Mouse (Mus musculus) embryonic facial prominence, embryonic 11.5 days (tissue): ENCODE results near the gene Frem2. TPM values are rescaled to one million over a fixed set of nuclear protein-coding genes. Genes with fewer than 3 reads are reported as not detected.

Experiments
- ATAC-seq: fragments of 200-750 bp; cut with Nextera tagmentation; replicated peaks from 2 replicates; pipeline ENCODE4 v1.8.0; 2017; ENCODE audit warnings: low read depth; ENCODE audit not compliant: insufficient number of reproducible peaks, low FRiP score, low TSS enrichment
- DNase-seq: peaks from one replicate; pipeline ENCODE4 v3.0.0-alpha.2; 2015; ENCODE audit warnings: low spot score
- H3K27ac ChIP-seq: fragments of 300-500 bp; sonication (generic); replicated peaks from 2 replicates; pipeline ENCODE4 v1.5.1; 2014; ENCODE audit warnings: mild to moderate bottlenecking, low read depth, low read length, control low read depth
- H3K27me3 ChIP-seq: fragments of 300-500 bp; sonication (generic); 2 replicates; pipeline ENCODE4 v1.6.1; 2014; ENCODE audit warnings: mild to moderate bottlenecking, low read length, moderate library complexity, mixed read lengths; ENCODE audit not compliant: control insufficient read depth, insufficient read depth
- H3K36me3 ChIP-seq: fragments of 300-500 bp; sonication (generic); replicated peaks from 2 replicates; pipeline ENCODE4 v1.6.1; 2014; ENCODE audit warnings: low read depth, mild to moderate bottlenecking, low read length, moderate library complexity, mixed read lengths; ENCODE audit not compliant: control insufficient read depth, insufficient read depth
- H3K4me1 ChIP-seq: fragments of 300-500 bp; sonication (generic); 2 replicates; pipeline ENCODE4 v1.6.1; 2014; ENCODE audit warnings: low read length, mixed read lengths; ENCODE audit not compliant: control insufficient read depth, insufficient read depth
- H3K4me2 ChIP-seq: fragments of 300-500 bp; sonication (generic); 2 replicates; pipeline ENCODE4 v1.6.1; 2014; ENCODE audit warnings: low read depth, mild to moderate bottlenecking, control low read depth, low read length, moderate library complexity
- H3K4me3 ChIP-seq: fragments of 300-500 bp; sonication (generic); 2 replicates; pipeline ENCODE4 v1.5.1; 2014; ENCODE audit warnings: low read depth, low read length, control low read depth
- H3K9ac ChIP-seq: fragments of 300-500 bp; sonication (generic); replicated peaks from 2 replicates; pipeline ENCODE4 v1.6.1; 2014; ENCODE audit warnings: mild to moderate bottlenecking, control low read depth, low read length
- H3K9me3 ChIP-seq: fragments of 300-500 bp; sonication (generic); replicated peaks from 2 replicates; pipeline ENCODE4 v1.6.1; 2016; ENCODE audit warnings: mild to moderate bottlenecking, low read length, inconsistent platforms, mixed read lengths; ENCODE audit not compliant: control insufficient read depth
- WGBS: fragments of 180-500 bp; shearing (Covaris S2); extraction: QIAGEN DNeasy Blood & Tissue Kit; methylation state at CpG from one replicate; pipeline ENCODE4 v1.1.7; 2014; 5-methylcytosine and 5-hydroxymethylcytosine counted together
- polyA plus RNA-seq: library from polyadenylated mRNA; unstranded; fragments of >200 nt; fragmentation: Nextera tagmentation; extraction: Ambion mirVana; gene quantifications from 2 replicates; pipeline ENCODE4 v1.2.1, GENCODE M21; 2014

Frem2 gene
- polyA plus RNA-seq, 1 experiment from 2014 or later: 4.4 TPM

- Histone ChIP-seq H3K4me1 (no peaks in the 10 kb centered on the region; the same call in 1 of the 2 replicates), H3K36me3 (no peaks in the 10 kb centered on the region), H3K9ac (no peak overlapping the region), H3K27me3 (no peaks in the 10 kb centered on the region), H3K4me2 (no peak overlapping the region), H3K4me3 (no peak overlapping the region), H3K9me3 (no peaks in the 10 kb centered on the region), H3K27ac (no peak overlapping the region)
- DNase-seq (no peak), ATAC-seq (no peak)
- 61% methylated on average over 9 of the region's 9 CpGs for WGBS
Observed at GRCm38 (mm10) chr3:53486996-53487576, 170.1 kb downstream of the Frem2 start.

GRCm38 (mm10) chr3:53486561-53486960 lies 170.6 kb downstream of the Frem2 start:
- Histone ChIP-seq H3K9ac (no peak overlapping the region), H3K4me3 (no peak overlapping the region), H3K4me2 (no peak overlapping the region), H3K27me3 (no peaks in the 10 kb centered on the region), H3K27ac (no peak overlapping the region), H3K36me3 (no peaks in the 10 kb centered on the region), H3K9me3 (no peaks in the 10 kb centered on the region), H3K4me1 (no peaks in the 10 kb centered on the region; the same call in 1 of the 2 replicates)
- 64% methylated on average over 10 of the region's 10 CpGs for WGBS
- no peak for DNase-seq
- no peak for ATAC-seq

GRCm38 (mm10) chr3:53483414-53484059 lies 173.6 kb downstream of the Frem2 start:
- Histone ChIP-seq H3K4me2 (no peak overlapping the region), H3K27ac (no peak overlapping the region), H3K9ac (no peak overlapping the region), H3K4me3 (no peak overlapping the region), H3K9me3 (no peaks in the 10 kb centered on the region), H3K27me3 (no peaks in the 10 kb centered on the region), H3K4me1 (no peaks in the 10 kb centered on the region; the same call in 1 of the 2 replicates), H3K36me3 (peaks cover 7% of the 10 kb centered on the region)
- WGBS: 86% methylated on average over 8 of the region's 8 CpGs
- ATAC-seq (no peak), DNase-seq (no peak)

GRCm38 (mm10) chr3:53478419-53479046 lies 178.6 kb downstream of the Frem2 start:
- Histone ChIP-seq H3K9me3 (no peaks in the 10 kb centered on the region), H3K4me3 (no peak overlapping the region), H3K36me3 (peaks cover 7% of the 10 kb centered on the region), H3K4me2 (no peak overlapping the region), H3K27me3 (no peaks in the 10 kb centered on the region), H3K4me1 (no peaks in the 10 kb centered on the region), H3K27ac (no peak overlapping the region), H3K9ac (no peak overlapping the region)
- DNase-seq (no peak), ATAC-seq (0 out of 2 replicates have a peak, but pooled peaks have one; percentile 44)
- WGBS: 96% methylated on average over 30 of the region's 30 CpGs

GRCm38 (mm10) chr3:53477468-53477867 lies 179.7 kb downstream of the Frem2 start:
- 93% methylated on average over 17 of the region's 17 CpGs for WGBS
- ATAC-seq: no peak
- H3K4me1 ChIP-seq: no peaks in the 10 kb centered on the region
- no peaks in the 10 kb centered on the region for H3K9me3 ChIP-seq
- no peak overlapping the region for H3K4me2 ChIP-seq
- no peak overlapping the region for H3K9ac ChIP-seq
- no peak for DNase-seq
- no peak overlapping the region for H3K27ac ChIP-seq
- H3K36me3 ChIP-seq: peaks cover 12% of the 10 kb centered on the region
- H3K27me3 ChIP-seq: no peaks in the 10 kb centered on the region
- no peak overlapping the region for H3K4me3 ChIP-seq

GRCm38 (mm10) chr3:53475889-53476288 lies 181.3 kb downstream of the Frem2 start:
- ATAC-seq: no peak
- Histone ChIP-seq H3K4me3 (no peak overlapping the region), H3K36me3 (peaks cover 15% of the 10 kb centered on the region), H3K4me2 (no peak overlapping the region), H3K4me1 (no peaks in the 10 kb centered on the region), H3K27ac (no peak overlapping the region), H3K27me3 (no peaks in the 10 kb centered on the region), H3K9ac (no peak overlapping the region), H3K9me3 (no peaks in the 10 kb centered on the region)
- 63% methylated on average over 6 of the region's 6 CpGs for WGBS
- peak; percentile 40 for DNase-seq

GRCm38 (mm10) chr3:53474179-53474578 lies 183.0 kb downstream of the Frem2 start:
- WGBS: 76% methylated on average over 4 of the region's 4 CpGs
- Histone ChIP-seq H3K4me2 (no peak overlapping the region), H3K27me3 (no peaks in the 10 kb centered on the region), H3K9me3 (no peaks in the 10 kb centered on the region), H3K4me3 (no peak overlapping the region), H3K9ac (no peak overlapping the region), H3K27ac (no peak overlapping the region), H3K36me3 (peaks cover 11% of the 10 kb centered on the region), H3K4me1 (no peaks in the 10 kb centered on the region)
- DNase-seq (no peak), ATAC-seq (no peak)

GRCm38 (mm10) chr3:53472061-53472460 lies 185.1 kb downstream of the Frem2 start:
- H3K36me3 ChIP-seq: peaks cover 8% of the 10 kb centered on the region
- ATAC-seq (no peak), DNase-seq (no peak)
- H3K9me3 ChIP-seq: no peaks in the 10 kb centered on the region
- no peak overlapping the region for H3K4me3 ChIP-seq
- H3K4me1 ChIP-seq: no peaks in the 10 kb centered on the region
- no peak overlapping the region for H3K9ac ChIP-seq
- H3K4me2 ChIP-seq: no peak overlapping the region
- 93% methylated on average over 5 of the region's 5 CpGs for WGBS
- H3K27me3 ChIP-seq: no peaks in the 10 kb centered on the region
- H3K27ac ChIP-seq: no peak overlapping the region
